Mouse (Mus musculus): ENCODE results near the gene Mri1. TPM values are rescaled to one million over a fixed set of nuclear protein-coding genes. Genes with fewer than 3 reads are reported as not detected.

Mri1 gene
- 37.1 and 38.0 TPM in 2 replicates for polyA plus RNA-seq (2011; ENCODE audit: insufficient read depth, insufficient read length, low read depth, missing spikeins)

GRCm38 (mm10) chr8:84256822-84257610 lies at the start of gene Mri1:
TSS of gene Mri1 (minus strand) at chr8:84257326.
- Histone ChIP-seq H3K4me3 (ENCODE audit: low read depth, low read length) (peak within 1 kb of the TSS; percentile 78), H3K9ac (ENCODE audit: low read depth, poor library complexity, severe bottlenecking) (peak within 1 kb of the TSS; percentile 81), H3K4me1 (ENCODE audit: control insufficient read depth, insufficient read depth, low read length) (no peaks in the 10 kb centered on the region), H3K36me3 (ENCODE audit: control insufficient read depth, insufficient read depth, low read length, poor library complexity, severe bottlenecking) (peaks cover 39% of the 10 kb centered on the region), H3K9me3 (replicated peaks; ENCODE audit: control insufficient read depth, insufficient read depth, low read length, poor library complexity, severe bottlenecking) (no peaks in the 10 kb centered on the region), H3K27me3 (ENCODE audit: control insufficient read depth, insufficient read depth, low read length, poor library complexity, severe bottlenecking) (no peaks in the 10 kb centered on the region), H3K27ac (ENCODE audit: insufficient read depth, low read length) (peak within 1 kb of the TSS; percentile 70)
- no peak for TF ChIP-seq CTCF (IDR thresholded peaks at IDR 0.05; ENCODE audit: low read depth, low read length)
- no peak for TF ChIP-seq EP300 (IDR thresholded peaks at IDR 0.05; ENCODE audit: insufficient read depth, low read depth, low read length)
- peak; percentile 73 for TF ChIP-seq POLR2A (IDR thresholded peaks at IDR 0.05; ENCODE audit: insufficient read depth, low read length)

- no peak overlapping the region for H3K9ac ChIP-seq (ENCODE audit: low read depth, poor library complexity, severe bottlenecking)
- H3K36me3 ChIP-seq (ENCODE audit: control insufficient read depth, insufficient read depth, low read length, poor library complexity, severe bottlenecking) = no peaks in the 10 kb centered on the region
- no peak overlapping the region for H3K27ac ChIP-seq (ENCODE audit: insufficient read depth, low read length)
- no peaks in the 10 kb centered on the region; the same call in 1 of the 2 replicates for H3K27me3 ChIP-seq (ENCODE audit: control insufficient read depth, insufficient read depth, low read length, poor library complexity, severe bottlenecking)
- TF ChIP-seq EP300 (IDR thresholded peaks at IDR 0.05; ENCODE audit: insufficient read depth, low read depth, low read length) (no peak), CTCF (IDR thresholded peaks at IDR 0.05; ENCODE audit: low read depth, low read length) (no peak), POLR2A (IDR thresholded peaks at IDR 0.05; ENCODE audit: insufficient read depth, low read length) (no peak)
- no peaks in the 10 kb centered on the region for H3K4me1 ChIP-seq (ENCODE audit: control insufficient read depth, insufficient read depth, low read length)
- no peak overlapping the region for H3K4me3 ChIP-seq (ENCODE audit: low read depth, low read length)
- H3K9me3 ChIP-seq (replicated peaks; ENCODE audit: control insufficient read depth, insufficient read depth, low read length, poor library complexity, severe bottlenecking) = peaks cover 4% of the 10 kb centered on the region; the same call in 1 of the 2 replicates
Observed at GRCm38 (mm10) chr8:84303951-84304350, 46.8 kb upstream of the Mri1 start.

GRCm38 (mm10) chr8:84297029-84297785 lies 40.1 kb upstream of the Mri1 start:
- Histone ChIP-seq H3K27me3 (ENCODE audit: control insufficient read depth, insufficient read depth, low read length, poor library complexity, severe bottlenecking) (no peaks in the 10 kb centered on the region), H3K36me3 (ENCODE audit: control insufficient read depth, insufficient read depth, low read length, poor library complexity, severe bottlenecking) (no peaks in the 10 kb centered on the region), H3K4me1 (ENCODE audit: control insufficient read depth, insufficient read depth, low read length) (peaks cover 4% of the 10 kb centered on the region), H3K9ac (ENCODE audit: low read depth, poor library complexity, severe bottlenecking) (no peak overlapping the region), H3K9me3 (replicated peaks; ENCODE audit: control insufficient read depth, insufficient read depth, low read length, poor library complexity, severe bottlenecking) (peaks cover 4% of the 10 kb centered on the region; the same call in 1 of the 2 replicates), H3K27ac (ENCODE audit: insufficient read depth, low read length) (peak overlapping the region; percentile 28; the same call in 1 of the 2 replicates), H3K4me3 (ENCODE audit: low read depth, low read length) (no peak overlapping the region)
- TF ChIP-seq CTCF (IDR thresholded peaks at IDR 0.05; ENCODE audit: low read depth, low read length) (no peak), POLR2A (IDR thresholded peaks at IDR 0.05; ENCODE audit: insufficient read depth, low read length) (no peak), EP300 (IDR thresholded peaks at IDR 0.05; ENCODE audit: insufficient read depth, low read depth, low read length) (no peak)

DNA sequence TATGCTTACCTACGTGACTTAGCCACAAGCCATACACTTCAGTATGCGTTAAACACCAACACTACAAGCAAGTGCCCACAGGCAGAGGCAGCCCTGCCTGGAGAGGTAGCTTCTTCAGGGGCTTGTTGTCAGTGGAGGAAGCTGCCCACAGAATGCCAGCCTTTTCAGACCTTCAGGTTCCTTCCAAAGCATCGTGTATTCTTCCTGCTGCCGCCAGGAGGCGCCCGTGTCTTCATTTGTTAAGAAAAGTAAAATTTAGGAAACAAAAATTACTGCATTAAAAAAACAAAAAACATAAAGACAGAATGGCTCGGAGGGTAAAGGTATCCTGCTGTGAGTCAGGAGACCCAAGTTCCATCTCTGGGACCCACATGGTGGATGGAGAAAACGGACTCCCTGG lies 34.6 kb upstream of the Mri1 start:
- no peaks in the 10 kb centered on the region for H3K9me3 ChIP-seq (replicated peaks; ENCODE audit: control insufficient read depth, insufficient read depth, low read length, poor library complexity, severe bottlenecking)
- TF ChIP-seq CTCF (IDR thresholded peaks at IDR 0.05; ENCODE audit: low read depth, low read length) = peak; percentile 62
- TF ChIP-seq EP300 (IDR thresholded peaks at IDR 0.05; ENCODE audit: insufficient read depth, low read depth, low read length) = no peak

GRCm38 (mm10) chr8:84291086-84291485 lies 34.0 kb upstream of the Mri1 start:
- Histone ChIP-seq H3K27ac (ENCODE audit: insufficient read depth, low read length) (no peak overlapping the region), H3K27me3 (ENCODE audit: control insufficient read depth, insufficient read depth, low read length, poor library complexity, severe bottlenecking) (no peaks in the 10 kb centered on the region), H3K9me3 (replicated peaks; ENCODE audit: control insufficient read depth, insufficient read depth, low read length, poor library complexity, severe bottlenecking) (no peaks in the 10 kb centered on the region), H3K36me3 (ENCODE audit: control insufficient read depth, insufficient read depth, low read length, poor library complexity, severe bottlenecking) (no peaks in the 10 kb centered on the region), H3K4me3 (ENCODE audit: low read depth, low read length) (no peak overlapping the region), H3K9ac (ENCODE audit: low read depth, poor library complexity, severe bottlenecking) (no peak overlapping the region), H3K4me1 (ENCODE audit: control insufficient read depth, insufficient read depth, low read length) (no peaks in the 10 kb centered on the region)
- no peak for TF ChIP-seq EP300 (IDR thresholded peaks at IDR 0.05; ENCODE audit: insufficient read depth, low read depth, low read length)
- TF ChIP-seq CTCF (IDR thresholded peaks at IDR 0.05; ENCODE audit: low read depth, low read length) = no peak
- no peak for TF ChIP-seq POLR2A (IDR thresholded peaks at IDR 0.05; ENCODE audit: insufficient read depth, low read length)

More for the DNA sequence above, 34.6 kb upstream of the Mri1 start:
- Histone ChIP-seq H3K27ac (ENCODE audit: insufficient read depth, low read length) (no peak overlapping the region), H3K27me3 (ENCODE audit: control insufficient read depth, insufficient read depth, low read length, poor library complexity, severe bottlenecking) (no peaks in the 10 kb centered on the region), H3K9ac (ENCODE audit: low read depth, poor library complexity, severe bottlenecking) (no peak overlapping the region), H3K4me1 (ENCODE audit: control insufficient read depth, insufficient read depth, low read length) (no peaks in the 10 kb centered on the region), H3K36me3 (ENCODE audit: control insufficient read depth, insufficient read depth, low read length, poor library complexity, severe bottlenecking) (no peaks in the 10 kb centered on the region), H3K4me3 (ENCODE audit: low read depth, low read length) (no peak overlapping the region)
